Mouse (Mus musculus) myocyte (in vitro differentiated cells): ENCODE results near the gene Arhgef3. TPM values are rescaled to one million over a fixed set of nuclear protein-coding genes. Genes with fewer than 3 reads are reported as not detected.
A peak's percentile ranks its signal among the peaks of the same experiment; 100 is the strongest.

Experiments
- H3K27me3 ChIP-seq: one replicate; pipeline ENCODE4 v1.6.1; 2011; ENCODE audit not compliant: control insufficient read depth, insufficient read depth, insufficient read length
- H3K36me3 ChIP-seq: one replicate; pipeline ENCODE4 v1.6.1; 2011; ENCODE audit not compliant: control insufficient read depth, insufficient read depth
- H3K4me2 ChIP-seq: one replicate; pipeline ENCODE4 v1.6.1; 2011; ENCODE audit warnings: low read depth, control low read depth
- H3K4me3 ChIP-seq: one replicate; pipeline ENCODE4 v1.5.1; 2011; ENCODE audit warnings: mild to moderate bottlenecking, control low read depth, moderate library complexity
- H3K79me2 ChIP-seq: one replicate; pipeline ENCODE4 v1.6.1; 2011; ENCODE audit not compliant: control insufficient read depth, insufficient read depth
- H3ac ChIP-seq: one replicate; pipeline ENCODE4 v1.6.1; 2011; ENCODE audit not compliant: control insufficient read depth, insufficient read length
- CEBPB ChIP-seq: IDR thresholded peaks from 2 replicates; pipeline ENCODE4 v1.6.1; 2011; ENCODE audit warnings: mild to moderate bottlenecking, moderate library complexity; ENCODE audit not compliant: poor library complexity, insufficient read depth, severe bottlenecking
- E2F4 ChIP-seq: IDR thresholded peaks from one replicate; pipeline ENCODE4 v1.6.1; 2011; ENCODE audit warnings: mild to moderate bottlenecking, control low read depth, moderate library complexity; ENCODE audit not compliant: insufficient read depth
- MAX ChIP-seq: IDR thresholded peaks from one replicate; pipeline ENCODE4 v1.6.1; 2011; ENCODE audit warnings: low read depth, mild to moderate bottlenecking, control low read depth
- MYOD1 ChIP-seq, 3 experiments: IDR thresholded peaks; one replicate each; pipeline ENCODE4 v1.6.1; 2011; ENCODE audit warnings: control low read depth in 2 of 3, low read depth in 2 of 3, mild to moderate bottlenecking in 2 of 3, moderate library complexity in 1 of 3; ENCODE audit not compliant: insufficient read length in 2 of 3, control insufficient read depth in 1 of 3
- MYOG ChIP-seq, 3 experiments: IDR thresholded peaks; one replicate each; pipeline ENCODE4 v1.6.1; 2011; ENCODE audit warnings: control low read depth in 2 of 3, low read depth in 2 of 3, mild to moderate bottlenecking in 2 of 3; ENCODE audit not compliant: insufficient read length in 2 of 3, control insufficient read depth in 1 of 3, insufficient read depth in 1 of 3
- POLR2A ChIP-seq: IDR thresholded peaks from one replicate; pipeline ENCODE4 v1.6.1; 2011; ENCODE audit warnings: low read depth, mild to moderate bottlenecking, control low read depth, moderate library complexity; ENCODE audit not compliant: insufficient read length
- POLR2AphosphoS2 ChIP-seq: IDR thresholded peaks from one replicate; pipeline ENCODE4 v1.6.1; 2011; ENCODE audit warnings: low read depth, control low read depth; ENCODE audit not compliant: insufficient read length
- REST ChIP-seq: IDR thresholded peaks from one replicate; pipeline ENCODE4 v1.6.1; 2011; ENCODE audit warnings: mild to moderate bottlenecking, control low read depth, moderate library complexity; ENCODE audit not compliant: insufficient read depth, insufficient read length
- SRF ChIP-seq: IDR thresholded peaks from one replicate; pipeline ENCODE4 v1.6.1; 2011; ENCODE audit warnings: low read depth; ENCODE audit not compliant: control insufficient read depth, insufficient read length
- TCF12 ChIP-seq: IDR thresholded peaks from one replicate; pipeline ENCODE4 v1.6.1; 2011; ENCODE audit warnings: mild to moderate bottlenecking, control low read depth; ENCODE audit not compliant: poor library complexity, insufficient read depth, severe bottlenecking
- TCF3 ChIP-seq: IDR thresholded peaks from one replicate; pipeline ENCODE4 v1.6.1; 2011; ENCODE audit warnings: low read depth, control low read depth; ENCODE audit not compliant: insufficient read length
- USF1 ChIP-seq: IDR thresholded peaks from one replicate; pipeline ENCODE4 v1.6.1; 2011; ENCODE audit warnings: low read depth, mild to moderate bottlenecking, control low read depth, moderate library complexity
- polyA plus RNA-seq: library from polyadenylated mRNA; unstranded; fragments of >200 nt; fragmentation: generic; extraction: Trizol; gene quantifications from one replicate; pipeline ENCODE4 v1.2.1, GENCODE M21; 2012; ENCODE audit warnings: missing spikeins

The Arhgef3 gene
- polyA plus RNA-seq, 1 experiment = 6.6 TPM

GRCm38 (mm10) chr14:27118546-27118945 is 3.8 kb downstream of the Arhgef3 start:
- no peaks in the 10 kb centered on the region for H3K27me3 ChIP-seq
- H3K79me2 ChIP-seq = no peaks in the 10 kb centered on the region

GRCm38 (mm10) chr14:27122646-27123045 is 7.9 kb downstream of the Arhgef3 start:
- no peak overlapping the region for H3K4me3 ChIP-seq
- no peaks in the 10 kb centered on the region for H3K27me3 ChIP-seq
- no peaks in the 10 kb centered on the region for H3K36me3 ChIP-seq
- H3K79me2 ChIP-seq = no peaks in the 10 kb centered on the region
- TF ChIP-seq POLR2A = no peak
- no peak for TF ChIP-seq E2F4
- no peak for TF ChIP-seq POLR2AphosphoS2
- no peak for TF ChIP-seq USF1
- no peak for TF ChIP-seq TCF12
- no peak for TF ChIP-seq MYOG (IDR thresholded peaks at IDR 0.05; ENCODE audit: control insufficient read depth in 1 of 3, insufficient read depth in 1 of 3, insufficient read length in 2 of 3, low read depth in 2 of 3)
- peak overlapping the region; percentile 64 for H3K4me2 ChIP-seq
- H3ac ChIP-seq = no peak overlapping the region

More at GRCm38 (mm10) chr14:27118546-27118945, 3.8 kb downstream of the Arhgef3 start:
- Histone ChIP-seq H3ac (no peak overlapping the region), H3K4me2 (no peak overlapping the region), H3K36me3 (no peaks in the 10 kb centered on the region), H3K4me3 (no peak overlapping the region)
- TF ChIP-seq POLR2A = no peak
- TF ChIP-seq SRF = no peak
- no peak for TF ChIP-seq TCF12
- no peak for TF ChIP-seq POLR2AphosphoS2
- TF ChIP-seq TCF3 = no peak
- TF ChIP-seq MYOD1 (IDR thresholded peaks at IDR 0.05; ENCODE audit: control insufficient read depth in 1 of 3, insufficient read length in 2 of 3, low read depth in 2 of 3) = no peak
- no peak for TF ChIP-seq MAX
- no peak for TF ChIP-seq REST

- TF ChIP-seq CEBPB = no peak
- TF ChIP-seq SRF = no peak
- no peak for TF ChIP-seq POLR2A
- no peak for TF ChIP-seq POLR2AphosphoS2
- TF ChIP-seq E2F4 = no peak
- no peak for TF ChIP-seq MYOG (IDR thresholded peaks at IDR 0.05; ENCODE audit: control insufficient read depth in 1 of 3, insufficient read depth in 1 of 3, insufficient read length in 2 of 3, low read depth in 2 of 3)
- TF ChIP-seq MAX = no peak
- TF ChIP-seq TCF3 = no peak
- TF ChIP-seq USF1 = no peak
- no peak for TF ChIP-seq MYOD1 (IDR thresholded peaks at IDR 0.05; ENCODE audit: control insufficient read depth in 1 of 3, insufficient read length in 2 of 3, low read depth in 2 of 3)
- TF ChIP-seq REST = no peak
Observed at GRCm38 (mm10) chr14:27123543-27123942, 8.8 kb downstream of the Arhgef3 start.

GRCm38 (mm10) chr14:27130031-27130430 is 15.3 kb downstream of the Arhgef3 start:
- no peak overlapping the region for H3K4me2 ChIP-seq
- H3K36me3 ChIP-seq = no peaks in the 10 kb centered on the region
- no peaks in the 10 kb centered on the region for H3K27me3 ChIP-seq
- H3K79me2 ChIP-seq = no peaks in the 10 kb centered on the region
- no peak overlapping the region for H3ac ChIP-seq
- TF ChIP-seq SRF (no peak), TCF3 (no peak), MYOG (IDR thresholded peaks at IDR 0.05; ENCODE audit: control insufficient read depth in 1 of 3, insufficient read depth in 1 of 3, insufficient read length in 2 of 3, low read depth in 2 of 3) (no peak), MYOD1 (IDR thresholded peaks at IDR 0.05; ENCODE audit: control insufficient read depth in 1 of 3, insufficient read length in 2 of 3, low read depth in 2 of 3) (no peak), POLR2A (no peak), CEBPB (no peak), MAX (no peak), REST (no peak), USF1 (no peak), E2F4 (no peak)
- no peak overlapping the region for H3K4me3 ChIP-seq

More at GRCm38 (mm10) chr14:27123543-27123942, 8.8 kb downstream of the Arhgef3 start:
- H3ac ChIP-seq = no peak overlapping the region
- H3K36me3 ChIP-seq = no peaks in the 10 kb centered on the region
- H3K79me2 ChIP-seq = no peaks in the 10 kb centered on the region
- no peaks in the 10 kb centered on the region for H3K27me3 ChIP-seq
- H3K4me3 ChIP-seq = no peak overlapping the region
- H3K4me2 ChIP-seq = peak overlapping the region; percentile 64

GRCm38 (mm10) chr14:27130676-27131075 is 16.0 kb downstream of the Arhgef3 start:
- Histone ChIP-seq H3ac (no peak overlapping the region), H3K27me3 (no peaks in the 10 kb centered on the region), H3K4me2 (no peak overlapping the region), H3K36me3 (no peaks in the 10 kb centered on the region), H3K4me3 (no peak overlapping the region), H3K79me2 (no peaks in the 10 kb centered on the region)
- no peak for TF ChIP-seq POLR2A
- TF ChIP-seq MAX = no peak
- TF ChIP-seq CEBPB = no peak
